Mouse (Mus musculus) hindbrain, embryonic 15.5 days (tissue): ENCODE measurements at regions not wholly inside any gene's neighbourhood (a gene's known extent, or its start where the extent isn't known, plus 50 kb on each side); places are given as distances from the start of the nearest gene placed in this dataset.

ENCODE experiments used
- ATAC-seq: fragments of 200-750 bp; cut with Nextera tagmentation; 2 replicates; pipeline ENCODE4 v1.8.0; 2017; ENCODE audit warnings: low read depth, moderate number of reproducible peaks, moderate TSS enrichment; ENCODE audit not compliant: low FRiP score
- H3K27ac ChIP-seq: fragments of 300-500 bp; sonication (generic); replicated peaks from 2 replicates; pipeline ENCODE4 v1.5.1; 2015; ENCODE audit warnings: mild to moderate bottlenecking, inconsistent platforms
- H3K27me3 ChIP-seq: fragments of 300-500 bp; sonication (generic); 2 replicates; pipeline ENCODE4 v1.6.1; 2015; ENCODE audit warnings: control low read depth, inconsistent platforms
- H3K36me3 ChIP-seq: fragments of 300-500 bp; sonication (generic); 2 replicates; pipeline ENCODE4 v1.6.1; 2015; ENCODE audit warnings: control low read depth, inconsistent platforms
- H3K4me1 ChIP-seq: fragments of 300-500 bp; sonication (generic); replicated peaks from 2 replicates; pipeline ENCODE4 v1.6.1; 2015; ENCODE audit warnings: control low read depth, inconsistent platforms
- H3K4me2 ChIP-seq: fragments of 300-500 bp; sonication (generic); 2 replicates; pipeline ENCODE4 v1.6.1; 2015; ENCODE audit warnings: moderate library complexity, mild to moderate bottlenecking, inconsistent platforms
- H3K4me3 ChIP-seq: fragments of 300-500 bp; sonication (generic); 2 replicates; pipeline ENCODE4 v1.5.1; 2015; ENCODE audit warnings: mild to moderate bottlenecking, inconsistent platforms
- H3K9ac ChIP-seq: fragments of 300-500 bp; sonication (generic); 2 replicates; pipeline ENCODE4 v1.6.1; 2015; ENCODE audit warnings: inconsistent platforms
- H3K9me3 ChIP-seq: fragments of 300-500 bp; sonication (generic); 2 replicates; pipeline ENCODE4 v1.6.1; 2016; ENCODE audit warnings: control low read depth, inconsistent platforms
- WGBS: fragments of 180-500 bp; shearing (Covaris S2); methylation state at CpG from one replicate; pipeline ENCODE4 v1.1.7; 2015; 5-methylcytosine and 5-hydroxymethylcytosine counted together

DNA sequence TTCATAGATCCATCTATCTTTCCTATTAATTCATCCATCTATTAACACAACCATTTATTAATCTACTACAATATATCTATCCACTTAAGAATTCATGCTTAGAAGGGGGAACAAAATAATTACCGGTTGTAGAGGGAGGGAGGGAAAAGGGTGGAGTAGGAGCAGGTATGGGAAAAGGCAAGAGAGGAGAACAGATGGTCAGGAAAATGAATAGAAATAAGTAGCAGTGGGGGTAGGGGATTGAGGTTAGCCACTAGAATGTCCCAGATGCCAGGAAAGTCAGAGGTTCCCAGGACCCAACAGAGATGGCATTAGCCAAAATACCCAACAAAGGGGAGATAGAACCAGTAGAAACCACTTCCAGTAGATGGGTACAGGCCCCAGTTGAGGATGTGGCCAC, 164.5 kb upstream of the Crbn start:
- no peaks in the 10 kb centered on the region for H3K27me3 ChIP-seq
- H3K4me3 ChIP-seq = no peak overlapping the region
- no peak overlapping the region for H3K27ac ChIP-seq
- H3K9me3 ChIP-seq = no peaks in the 10 kb centered on the region
- 63% methylated on average over 1 of the region's 1 CpGs for WGBS
- H3K9ac ChIP-seq = no peak overlapping the region
- H3K4me1 ChIP-seq = no peaks in the 10 kb centered on the region
- H3K36me3 ChIP-seq = no peaks in the 10 kb centered on the region
- no peak for ATAC-seq
- no peak overlapping the region for H3K4me2 ChIP-seq

DNA sequence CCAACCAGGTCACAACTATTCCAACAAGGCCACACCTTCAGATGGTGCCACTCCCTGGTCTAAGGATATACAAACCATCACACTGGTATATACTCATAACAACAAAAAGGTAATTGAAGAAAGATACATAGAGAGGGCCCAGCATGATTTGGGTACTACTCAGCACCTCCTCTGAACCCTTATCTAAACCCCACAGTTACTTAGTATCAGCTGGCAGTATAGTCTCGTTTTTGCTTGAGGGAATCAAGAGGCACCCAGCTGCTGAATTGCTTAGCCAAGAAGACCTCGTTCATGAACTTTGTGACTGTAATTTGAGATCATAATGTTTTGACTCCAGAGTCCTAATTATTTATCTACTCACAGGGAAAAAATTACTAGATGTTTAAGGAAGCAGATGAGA, 175.6 kb upstream of the Crbn start:
- H3K4me1 ChIP-seq = no peaks in the 10 kb centered on the region
- WGBS = 79% methylated on average over 2 of the region's 2 CpGs
- no peaks in the 10 kb centered on the region for H3K36me3 ChIP-seq
- no peak overlapping the region for H3K27ac ChIP-seq
- no peaks in the 10 kb centered on the region for H3K27me3 ChIP-seq
- H3K9me3 ChIP-seq = no peaks in the 10 kb centered on the region
- ATAC-seq = no peak
- H3K9ac ChIP-seq = no peak overlapping the region
- H3K4me3 ChIP-seq = no peak overlapping the region
- H3K4me2 ChIP-seq = no peak overlapping the region

DNA sequence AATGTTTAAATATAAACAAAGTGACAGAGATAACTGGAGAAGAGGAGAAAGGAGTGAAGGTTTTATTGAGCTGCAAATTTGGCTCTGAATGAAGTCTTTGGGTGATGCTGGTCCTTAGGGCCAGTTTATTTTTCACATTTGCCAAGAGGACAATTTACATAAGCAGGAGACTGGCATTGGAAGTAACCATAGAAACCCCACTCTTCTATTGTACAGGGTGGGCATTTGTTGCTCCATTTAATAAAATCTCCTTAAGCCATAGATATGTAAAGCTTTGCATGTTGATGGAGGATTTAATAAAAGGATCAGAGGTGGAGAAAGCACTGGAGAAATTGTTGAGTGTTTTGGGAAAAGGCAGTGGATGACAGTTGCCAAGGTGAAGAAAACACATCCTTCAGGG, 178.8 kb upstream of the Crbn start:
- ATAC-seq = no peak
- Histone ChIP-seq H3K36me3 (no peaks in the 10 kb centered on the region), H3K27ac (no peak overlapping the region), H3K4me1 (no peaks in the 10 kb centered on the region), H3K27me3 (no peaks in the 10 kb centered on the region), H3K4me2 (no peak overlapping the region), H3K9me3 (no peaks in the 10 kb centered on the region), H3K9ac (no peak overlapping the region), H3K4me3 (no peak overlapping the region)

DNA sequence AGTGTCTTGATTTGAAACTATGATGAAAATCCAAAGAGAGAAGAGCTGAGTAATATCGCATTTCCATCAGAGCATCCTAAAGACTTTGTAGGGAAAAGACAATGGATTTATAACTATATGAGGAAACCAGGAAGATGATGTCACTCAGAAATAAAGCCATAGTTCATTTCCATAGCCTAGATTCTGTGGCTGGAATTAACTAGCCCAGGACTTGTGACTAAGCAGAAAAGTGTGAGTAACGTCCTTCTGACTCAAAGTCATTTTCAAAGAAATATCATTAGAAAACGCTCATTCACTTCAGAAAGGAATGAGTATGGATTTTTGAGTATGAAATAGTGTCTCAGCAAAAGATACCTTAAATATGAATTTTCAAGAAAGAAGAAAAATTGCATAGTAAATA, 179.9 kb upstream of the Crbn start:
- no peak overlapping the region for H3K9ac ChIP-seq
- H3K4me3 ChIP-seq = no peak overlapping the region
- H3K27ac ChIP-seq = no peak overlapping the region
- no peak for ATAC-seq
- H3K27me3 ChIP-seq = no peaks in the 10 kb centered on the region
- no peaks in the 10 kb centered on the region for H3K36me3 ChIP-seq
- 69% methylated on average over 3 of the region's 3 CpGs for WGBS
- no peaks in the 10 kb centered on the region for H3K9me3 ChIP-seq
- H3K4me2 ChIP-seq = no peak overlapping the region
- no peaks in the 10 kb centered on the region for H3K4me1 ChIP-seq

DNA sequence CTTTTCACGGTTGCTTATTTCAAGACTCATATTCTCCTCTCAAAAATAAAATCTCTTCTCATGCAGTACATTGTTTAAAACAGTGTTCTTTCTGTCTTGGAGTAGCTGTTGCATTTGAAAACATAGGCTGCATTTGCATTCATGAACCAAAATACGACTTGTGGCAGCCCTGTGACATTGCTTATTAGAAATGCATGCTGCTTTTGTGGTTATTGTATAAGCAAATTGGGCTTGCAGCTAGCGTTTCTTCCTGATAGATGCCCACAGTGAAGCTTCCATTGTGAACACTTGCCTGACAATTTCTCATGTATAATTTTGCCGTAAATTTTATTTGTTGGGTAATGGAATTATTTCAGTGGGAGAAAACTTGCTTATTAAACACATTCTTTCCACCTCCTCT, 180.3 kb upstream of the Crbn start:
- no peaks in the 10 kb centered on the region for H3K27me3 ChIP-seq
- no peak overlapping the region; the same call in 1 of the 2 replicates for H3K27ac ChIP-seq
- ATAC-seq = no peak
- no peaks in the 10 kb centered on the region for H3K4me1 ChIP-seq
- no peaks in the 10 kb centered on the region for H3K36me3 ChIP-seq
- no peaks in the 10 kb centered on the region for H3K9me3 ChIP-seq
- H3K4me3 ChIP-seq = no peak overlapping the region
- WGBS = 18% methylated on average over 4 of the region's 4 CpGs
- no peak overlapping the region for H3K4me2 ChIP-seq
- H3K9ac ChIP-seq = no peak overlapping the region

DNA sequence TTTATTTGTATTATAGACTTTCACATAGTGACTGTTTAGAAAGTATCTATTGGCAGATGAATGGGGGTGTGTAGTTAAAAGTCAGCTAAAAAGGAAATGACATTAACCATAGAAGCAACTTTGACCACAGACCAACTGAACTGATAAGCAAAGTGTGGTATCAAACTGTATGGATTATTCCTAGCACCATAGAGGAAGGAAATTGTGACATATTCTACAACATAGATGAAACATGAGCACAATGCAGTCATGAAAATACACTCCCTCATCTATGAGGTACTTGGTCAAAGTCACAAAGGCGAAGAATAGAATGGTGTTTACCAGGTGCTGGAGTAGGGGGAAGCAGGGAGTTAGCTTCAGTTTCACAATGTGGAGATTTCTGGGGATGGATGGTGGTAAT, 181.4 kb upstream of the Crbn start:
- no peaks in the 10 kb centered on the region for H3K4me1 ChIP-seq
- ATAC-seq = no peak
- H3K36me3 ChIP-seq = no peaks in the 10 kb centered on the region
- H3K9me3 ChIP-seq = no peaks in the 10 kb centered on the region
- H3K4me2 ChIP-seq = no peak overlapping the region
- 96% methylated on average over 1 of the region's 1 CpGs for WGBS
- H3K27ac ChIP-seq = no peak overlapping the region
- no peak overlapping the region for H3K9ac ChIP-seq
- H3K27me3 ChIP-seq = no peaks in the 10 kb centered on the region
- no peak overlapping the region for H3K4me3 ChIP-seq

DNA sequence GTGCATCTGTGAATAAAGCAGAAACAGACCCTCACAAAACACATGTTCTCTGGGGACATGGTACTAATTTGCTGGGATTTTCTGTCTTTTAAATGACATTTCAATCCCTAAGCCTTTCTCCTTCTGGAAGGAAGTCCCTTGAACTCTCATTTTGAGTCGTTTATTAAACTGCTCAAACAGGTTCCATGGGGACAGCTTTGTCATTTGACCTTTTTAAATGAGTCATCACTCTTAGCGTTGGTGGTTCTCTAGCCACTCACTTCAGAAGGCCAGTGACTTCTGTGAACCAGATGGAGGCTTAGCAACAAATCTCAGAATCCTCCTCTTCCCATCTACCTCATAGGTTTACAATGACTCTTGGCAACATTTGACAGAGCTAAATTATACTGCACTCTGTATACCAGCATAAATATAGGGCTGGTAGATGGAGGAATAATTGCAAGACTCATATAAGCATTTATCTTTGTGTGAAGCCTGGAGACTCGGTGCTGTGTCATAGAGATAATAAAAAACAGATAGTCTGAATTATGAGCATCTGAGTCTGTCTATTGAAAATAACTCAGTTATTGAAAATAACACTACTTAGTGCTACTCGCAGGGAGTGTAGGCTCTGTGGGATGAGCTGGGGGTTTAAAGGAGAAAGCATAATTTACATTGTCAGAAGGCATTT, 185.4 kb upstream of the Crbn start:
- H3K4me1 ChIP-seq = no peaks in the 10 kb centered on the region
- H3K9ac ChIP-seq = no peak overlapping the region
- no peaks in the 10 kb centered on the region for H3K36me3 ChIP-seq
- ATAC-seq = no peak
- no peak overlapping the region for H3K4me3 ChIP-seq
- H3K27me3 ChIP-seq = no peaks in the 10 kb centered on the region
- no peak overlapping the region for H3K27ac ChIP-seq
- WGBS = 68% methylated on average over 4 of the region's 4 CpGs
- H3K9me3 ChIP-seq = no peaks in the 10 kb centered on the region
- H3K4me2 ChIP-seq = no peak overlapping the region

DNA sequence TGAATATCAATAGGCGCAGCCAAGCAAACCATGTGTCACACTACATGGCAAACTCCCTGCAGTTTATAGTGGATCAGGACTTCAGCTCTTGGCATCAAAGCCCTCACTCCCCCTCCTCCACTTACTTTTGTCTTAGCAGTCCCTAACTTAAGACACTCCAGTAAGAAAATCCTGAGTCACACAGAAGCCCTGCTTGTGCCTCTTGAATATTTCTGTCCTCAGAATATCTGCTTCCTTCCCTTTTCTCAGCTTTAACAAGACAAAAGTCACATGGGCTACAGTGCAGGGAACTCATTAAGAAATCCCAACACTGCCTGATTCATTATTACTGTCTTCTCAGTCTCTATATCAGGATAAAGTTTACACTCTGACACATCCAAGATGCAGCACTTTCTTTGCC, 191.7 kb upstream of the Crbn start:
- Histone ChIP-seq H3K36me3 (no peaks in the 10 kb centered on the region), H3K9ac (no peak overlapping the region), H3K4me1 (no peaks in the 10 kb centered on the region), H3K4me2 (no peak overlapping the region), H3K9me3 (no peaks in the 10 kb centered on the region), H3K27me3 (no peaks in the 10 kb centered on the region), H3K4me3 (no peak overlapping the region), H3K27ac (no peak overlapping the region)
- no peak for ATAC-seq
- 86% methylated on average over 1 of the region's 1 CpGs for WGBS

DNA sequence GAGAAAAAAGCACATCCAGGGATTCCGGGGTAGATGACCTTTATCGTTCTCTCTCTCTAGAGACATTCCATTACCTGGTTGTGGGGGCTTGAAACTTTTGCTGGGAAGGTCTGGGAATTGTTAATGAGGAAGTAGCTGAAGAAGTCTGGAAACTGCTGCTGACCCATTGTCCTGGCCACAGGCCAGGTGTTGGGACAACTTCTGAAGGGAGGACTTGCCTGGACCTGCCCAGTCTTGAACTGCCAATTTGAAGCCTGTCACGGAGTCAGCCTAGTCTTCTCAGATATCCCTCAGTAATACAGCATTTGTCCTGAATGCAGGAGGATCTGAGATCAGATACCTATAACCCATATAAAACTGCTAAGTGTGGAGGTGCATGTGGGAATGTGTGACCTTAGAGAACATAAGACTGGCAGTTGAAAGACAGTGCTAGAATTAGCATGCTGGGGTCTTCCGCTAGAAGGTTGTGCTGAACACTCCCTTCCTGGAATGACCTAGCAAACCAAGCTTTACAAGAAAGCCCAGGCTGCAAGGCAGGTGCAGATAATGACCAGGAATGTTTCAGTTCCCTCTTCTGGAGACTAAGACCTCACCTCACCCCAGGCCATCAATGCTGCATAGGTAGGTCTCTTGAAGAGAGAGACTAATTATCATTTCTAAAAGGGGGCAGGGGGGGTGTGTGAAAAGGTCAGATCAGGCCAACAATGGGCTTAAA, 204.7 kb upstream of the Crbn start:
- WGBS = 88% methylated on average over 4 of the region's 4 CpGs
- Histone ChIP-seq H3K27ac (no peak overlapping the region), H3K4me3 (no peak overlapping the region), H3K9me3 (no peaks in the 10 kb centered on the region), H3K27me3 (no peaks in the 10 kb centered on the region), H3K36me3 (no peaks in the 10 kb centered on the region), H3K4me2 (no peak overlapping the region), H3K9ac (no peak overlapping the region), H3K4me1 (no peaks in the 10 kb centered on the region)
- ATAC-seq = no peak

DNA sequence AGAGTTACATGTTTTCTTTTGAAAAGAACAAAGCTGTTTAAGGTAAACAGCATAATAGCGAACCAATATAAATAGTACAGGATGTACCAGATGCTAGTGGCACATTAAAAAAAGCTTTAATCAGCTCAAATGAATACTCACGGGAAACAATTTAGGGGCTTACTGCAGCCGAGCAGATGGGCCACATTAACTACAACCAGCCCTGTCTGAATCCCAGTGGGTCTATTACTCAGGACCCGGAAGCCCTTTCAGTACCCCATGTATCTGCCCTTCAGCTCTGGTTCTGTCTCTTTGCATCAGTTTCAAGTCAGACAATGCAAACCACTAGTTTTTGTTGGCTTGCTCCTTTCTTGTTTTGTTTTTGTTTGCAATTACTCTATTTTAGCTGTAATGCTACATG, 210.9 kb upstream of the Crbn start:
- no peak for ATAC-seq
- no peaks in the 10 kb centered on the region for H3K9me3 ChIP-seq
- no peak overlapping the region for H3K4me2 ChIP-seq
- H3K27me3 ChIP-seq = no peaks in the 10 kb centered on the region
- H3K9ac ChIP-seq = no peak overlapping the region
- peaks cover 18% of the 10 kb centered on the region for H3K4me1 ChIP-seq
- 23% methylated on average over 4 of the region's 4 CpGs for WGBS
- H3K27ac ChIP-seq = no peak overlapping the region; the same call in 1 of the 2 replicates
- no peak overlapping the region for H3K4me3 ChIP-seq
- H3K36me3 ChIP-seq = no peaks in the 10 kb centered on the region

DNA sequence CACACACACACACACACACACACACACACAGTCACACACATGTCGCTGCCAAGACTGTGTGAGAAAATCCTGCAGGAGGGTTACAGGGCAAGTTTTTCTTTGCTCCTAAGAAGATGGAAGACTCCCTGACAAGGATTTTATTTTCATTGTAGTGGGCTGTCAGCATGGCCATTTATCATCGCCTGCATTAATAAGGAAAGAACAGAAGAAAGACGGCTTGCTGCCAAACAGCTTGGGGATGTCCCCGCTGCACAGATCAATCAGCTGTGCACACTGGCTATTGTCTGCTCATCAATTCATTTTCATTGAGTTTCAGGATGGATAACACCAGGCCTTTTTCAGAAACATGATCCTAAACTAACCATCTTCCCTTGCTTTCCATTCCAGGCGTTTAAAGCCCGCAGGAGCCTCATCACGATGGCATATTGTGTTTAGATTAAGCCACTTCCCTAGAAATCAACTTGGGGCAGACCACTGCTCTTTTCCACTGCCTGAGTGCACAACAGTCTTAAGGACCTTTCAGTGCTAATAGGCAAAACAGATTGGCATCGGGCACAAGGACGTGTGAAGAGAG, 213.1 kb upstream of the Crbn start:
- peak overlapping the region; percentile 68 for H3K27ac ChIP-seq
- no peaks in the 10 kb centered on the region for H3K9me3 ChIP-seq
- H3K36me3 ChIP-seq = no peaks in the 10 kb centered on the region
- peak overlapping the region; percentile 41 for H3K4me2 ChIP-seq
- no peaks in the 10 kb centered on the region for H3K27me3 ChIP-seq
- no peak overlapping the region for H3K4me3 ChIP-seq
- no peak overlapping the region for H3K9ac ChIP-seq
- 4% methylated on average over 9 of the region's 9 CpGs for WGBS
- peak; percentile 86 for ATAC-seq
- H3K4me1 ChIP-seq = peaks cover 18% of the 10 kb centered on the region

DNA sequence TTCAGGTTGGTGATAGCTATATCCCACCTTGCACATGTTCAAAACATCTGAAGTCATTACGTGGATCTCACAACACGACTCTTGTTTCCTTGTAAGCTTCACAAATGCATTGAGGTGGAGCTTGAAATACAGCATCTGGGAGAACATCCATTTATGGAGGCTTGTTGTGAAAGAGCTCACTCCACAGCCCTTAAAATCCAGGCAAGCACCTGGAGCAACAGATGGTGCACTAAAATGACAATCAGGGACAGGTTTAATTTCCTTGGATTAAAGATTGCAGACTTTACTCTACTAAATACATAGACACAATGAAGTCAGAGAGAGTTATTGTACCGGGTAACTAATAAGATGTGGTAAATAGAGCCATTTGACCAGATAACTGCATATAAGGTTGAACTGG, 219.2 kb upstream of the Crbn start:
- Histone ChIP-seq H3K27me3 (no peaks in the 10 kb centered on the region), H3K4me1 (peaks cover 6% of the 10 kb centered on the region; the same call in 1 of the 2 replicates), H3K27ac (no peak overlapping the region), H3K4me2 (no peak overlapping the region), H3K9ac (no peak overlapping the region), H3K4me3 (no peak overlapping the region), H3K36me3 (no peaks in the 10 kb centered on the region), H3K9me3 (no peaks in the 10 kb centered on the region)
- whole genome bisulfite sequencing = 80% methylated on average over 3 of the region's 3 CpGs
- no peak for ATAC-seq
